Mouse (Mus musculus) lung, adult 18-20 months (tissue): ENCODE data around the gene Galns.
A peak's percentile ranks its signal among the peaks of the same experiment; 100 is the strongest.

Experiments used
- DNase-seq, 2 experiments: peaks; one replicate each; pipeline ENCODE4 v3.0.0; 2022; ENCODE audit warnings: mixed read lengths in 2 of 2

Gene Galns

GRCm38 (mm10) chr8:122611295-122612133 lies at the start of gene Galns, which contains the start of gene Trappc2l:
TSS of gene Galns (minus strand) at chr8:122611463.
TSS of gene Trappc2l (plus strand) at chr8:122611640.
- peak; percentile 96 to 97 for DNase-seq

- peak in 1 of 2 experiments; percentile 35 for DNase-seq
Measured at GRCm38 (mm10) chr8:122660022-122660421, 48.8 kb upstream of the Galns start.

GRCm38 (mm10) chr8:122658807-122659160 lies 47.5 kb upstream of the Galns start:
- no peak for DNase-seq

GRCm38 (mm10) chr8:122658149-122658806 lies 47.0 kb upstream of the Galns start:
- no peak for DNase-seq

GRCm38 (mm10) chr8:122656056-122656999 lies 45.1 kb upstream of the Galns start:
- peak; percentile 89 to 93 for DNase-seq

GRCm38 (mm10) chr8:122654768-122655167 lies 43.5 kb upstream of the Galns start:
- peak; percentile 80 to 87 for DNase-seq

GRCm38 (mm10) chr8:122652643-122653042 lies 41.4 kb upstream of the Galns start:
- DNase-seq = no peak

GRCm38 (mm10) chr8:122651326-122651921 lies 40.2 kb upstream of the Galns start:
- DNase-seq = no peak

GRCm38 (mm10) chr8:122648192-122648970 lies 37.1 kb upstream of the Galns start:
- DNase-seq = no peak

GRCm38 (mm10) chr8:122646337-122646736 lies 35.1 kb upstream of the Galns start:
- no peak for DNase-seq

GRCm38 (mm10) chr8:122644175-122644954 lies 33.1 kb upstream of the Galns start:
- DNase-seq = no peak

GRCm38 (mm10) chr8:122642071-122642470 lies 30.8 kb upstream of the Galns start:
- peak; percentile 82 to 84 for DNase-seq

GRCm38 (mm10) chr8:122641406-122641805 lies 30.1 kb upstream of the Galns start:
- DNase-seq = no peak

- peak in 1 of 2 experiments; percentile 24 for DNase-seq
Measured at GRCm38 (mm10) chr8:122640825-122641224, 29.6 kb upstream of the Galns start.

- DNase-seq = peak; percentile 66 to 73
Measured at GRCm38 (mm10) chr8:122639521-122640248, 28.4 kb upstream of the Galns start.

GRCm38 (mm10) chr8:122638601-122639000 lies 27.3 kb upstream of the Galns start:
- DNase-seq = no peak

GRCm38 (mm10) chr8:122637230-122637629 lies 26.0 kb upstream of the Galns start:
- no peak for DNase-seq

- no peak for DNase-seq
Measured at GRCm38 (mm10) chr8:122636803-122637175, 25.5 kb upstream of the Galns start.

- peak in 1 of 2 experiments; percentile 30 for DNase-seq
Measured at GRCm38 (mm10) chr8:122635878-122636802, 24.9 kb upstream of the Galns start.
